Mouse (Mus musculus): ENCODE data around the gene Plbd2.

Plbd2 gene

GRCm38 (mm10) chr5:120475861-120476260 lies 27.6 kb downstream of the Plbd2 start:
- DNase-seq (ENCODE audit: low read depth, low spot score): no peak

- no peak for DNase-seq (ENCODE audit: low read depth, low spot score)
These were observed 30.1 kb downstream of the Plbd2 start for GRCm38 (mm10) chr5:120473361-120473760.

- DNase-seq (ENCODE audit: low read depth, low spot score): no peak
These were observed 30.7 kb downstream of the Plbd2 start, which contains the start of gene Sdsl for GRCm38 (mm10) chr5:120472770-120473169. TSS of gene Sdsl (minus strand) at chr5:120472810.

GRCm38 (mm10) chr5:120471538-120471937 lies 31.9 kb downstream of the Plbd2 start:
- DNase-seq (ENCODE audit: low read depth, low spot score): no peak

GRCm38 (mm10) chr5:120468830-120469229 lies 34.6 kb downstream of the Plbd2 start:
- no peak for DNase-seq (ENCODE audit: low read depth, low spot score)

- no peak for DNase-seq (ENCODE audit: low read depth, low spot score)
These were observed 35.1 kb downstream of the Plbd2 start for GRCm38 (mm10) chr5:120468336-120468735.

- no peak for DNase-seq (ENCODE audit: low read depth, low spot score)
These were observed 36.4 kb downstream of the Plbd2 start for GRCm38 (mm10) chr5:120467026-120467425.

GRCm38 (mm10) chr5:120465860-120466259 lies 37.6 kb downstream of the Plbd2 start:
- peak; percentile 18 for DNase-seq (ENCODE audit: low read depth, low spot score)

- DNase-seq (ENCODE audit: low read depth, low spot score): no peak
These were observed 38.4 kb downstream of the Plbd2 start for GRCm38 (mm10) chr5:120465062-120465461.

- no peak for DNase-seq (ENCODE audit: low read depth, low spot score)
These were observed 39.1 kb downstream of the Plbd2 start for GRCm38 (mm10) chr5:120464321-120464720.

GRCm38 (mm10) chr5:120461902-120462301 lies 41.5 kb downstream of the Plbd2 start:
- DNase-seq (ENCODE audit: low read depth, low spot score): no peak

- no peak for DNase-seq (ENCODE audit: low read depth, low spot score)
These were observed 44.3 kb downstream of the Plbd2 start for GRCm38 (mm10) chr5:120459133-120459532.

- DNase-seq (ENCODE audit: low read depth, low spot score): peak; percentile 79
These were observed 45.8 kb downstream of the Plbd2 start for GRCm38 (mm10) chr5:120457628-120458027.

- DNase-seq (ENCODE audit: low read depth, low spot score): no peak
These were observed 46.4 kb downstream of the Plbd2 start for GRCm38 (mm10) chr5:120456841-120457554.

- no peak for DNase-seq (ENCODE audit: low read depth, low spot score)
These were observed 47.2 kb downstream of the Plbd2 start for GRCm38 (mm10) chr5:120456253-120456652.

- no peak for DNase-seq (ENCODE audit: low read depth, low spot score)
These were observed 48.6 kb downstream of the Plbd2 start for GRCm38 (mm10) chr5:120454756-120455337.

- DNase-seq (ENCODE audit: low read depth, low spot score): no peak
These were observed 56.1 kb downstream of the Plbd2 start for GRCm38 (mm10) chr5:120447305-120447704.

GRCm38 (mm10) chr5:120440733-120441132 lies 62.7 kb downstream of the Plbd2 start:
- peak; percentile 95 for DNase-seq (ENCODE audit: low read depth, low spot score)

GRCm38 (mm10) chr5:120439887-120440670 lies 63.3 kb downstream of the Plbd2 start:
- DNase-seq (ENCODE audit: low read depth, low spot score): no peak

- DNase-seq (ENCODE audit: low read depth, low spot score): no peak
These were observed 64.3 kb downstream of the Plbd2 start for GRCm38 (mm10) chr5:120438991-120439710.

GRCm38 (mm10) chr5:120438469-120438868 lies 65.0 kb downstream of the Plbd2 start:
- DNase-seq (ENCODE audit: low read depth, low spot score): no peak

GRCm38 (mm10) chr5:120437986-120438385 lies 65.4 kb downstream of the Plbd2 start:
- DNase-seq (ENCODE audit: low read depth, low spot score): no peak
